Mouse (Mus musculus) embryo, embryonic 11 days (tissue): ENCODE results near the gene Osbp2.

Source experiments
- DNase-seq: peaks from one replicate; pipeline ENCODE4 v3.0.0-alpha.2; 2015

The Osbp2 gene

DNA sequence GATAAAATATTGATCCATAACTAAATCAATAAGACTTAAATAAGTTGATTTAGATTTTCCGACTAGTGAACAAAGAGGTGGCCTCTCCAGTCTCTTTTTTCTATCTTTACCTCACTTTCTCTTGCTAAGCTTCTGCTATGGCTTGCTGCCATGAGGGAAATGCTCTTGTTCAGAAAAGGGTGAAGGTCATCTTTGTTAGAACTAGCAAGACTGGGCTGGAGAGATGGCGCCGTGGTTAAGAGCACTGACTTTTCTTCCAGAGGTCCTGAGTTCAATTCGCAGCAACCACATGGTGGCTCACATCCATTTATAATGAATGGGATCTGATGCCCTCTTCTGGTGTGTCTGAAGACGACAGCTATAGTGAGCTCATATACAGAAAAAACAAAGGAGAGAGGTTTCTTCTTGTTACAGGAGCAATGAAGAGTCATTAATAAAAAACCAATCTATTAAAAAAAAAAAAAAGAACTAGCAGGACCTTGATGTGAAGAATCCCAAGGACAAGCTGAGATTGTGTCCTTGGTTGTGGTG lies 167.6 kb downstream of the Osbp2 start:
- DNase-seq, result no peak

DNA sequence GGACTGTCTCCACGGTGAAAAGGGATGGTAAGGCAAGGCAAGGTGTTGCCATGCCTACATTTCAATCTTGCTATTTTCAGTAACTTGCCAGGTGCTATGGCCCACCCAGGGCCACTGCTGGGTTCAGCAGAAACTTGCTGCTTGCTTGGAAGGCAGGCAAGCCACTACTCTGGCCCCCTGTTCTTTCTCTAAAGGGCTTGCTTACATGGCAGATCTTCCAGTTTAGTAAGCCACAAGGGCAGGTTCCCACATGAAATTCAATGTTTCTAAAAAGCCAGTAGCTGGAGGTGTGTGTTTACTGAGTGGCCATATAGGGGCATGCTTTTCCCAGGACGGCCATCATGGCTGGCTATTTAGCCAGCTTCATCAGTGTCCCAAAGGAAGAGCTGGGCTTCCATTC lies 172.0 kb downstream of the Osbp2 start:
- no peak for DNase-seq

DNA sequence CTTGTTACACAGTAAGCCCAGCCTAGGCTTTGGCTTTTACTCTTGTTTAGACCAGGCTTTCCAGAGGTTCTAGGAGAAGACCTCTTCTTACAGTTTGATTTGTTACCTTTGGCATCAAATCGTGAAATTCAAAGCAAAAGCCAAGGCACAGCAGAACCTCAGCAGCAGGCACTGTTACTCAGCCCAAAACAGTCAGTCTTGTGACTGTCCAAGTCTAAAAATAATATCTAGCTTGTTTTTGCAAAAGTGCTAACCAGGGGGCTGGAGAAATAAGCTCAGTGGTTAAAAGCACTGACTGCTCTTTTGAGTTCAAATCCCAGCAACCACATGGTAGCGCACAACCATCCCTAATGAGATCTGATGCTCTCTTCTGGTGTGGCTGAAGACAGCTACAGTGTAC lies 176.8 kb downstream of the Osbp2 start:
- no peak for DNase-seq

DNA sequence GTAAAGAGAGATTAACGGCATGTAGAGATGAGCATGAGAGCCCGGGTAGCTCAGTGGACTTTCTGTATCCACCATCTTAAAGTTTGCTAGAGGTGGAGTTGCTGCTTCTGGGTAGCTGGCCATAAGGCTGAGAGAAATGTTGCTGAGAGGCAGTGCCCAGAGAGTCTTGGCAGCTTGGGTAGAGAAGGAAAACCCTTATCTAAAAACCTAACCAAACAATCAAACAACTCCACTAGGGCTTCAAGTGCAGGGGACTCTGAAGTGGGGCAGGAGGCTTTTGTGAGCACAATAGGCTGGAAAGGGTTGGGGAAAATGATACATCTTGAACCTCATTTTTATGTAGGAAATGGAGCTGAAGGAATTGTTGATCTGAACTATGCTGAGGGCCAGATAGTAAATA lies 177.4 kb downstream of the Osbp2 start:
- DNase-seq, result no peak

DNA sequence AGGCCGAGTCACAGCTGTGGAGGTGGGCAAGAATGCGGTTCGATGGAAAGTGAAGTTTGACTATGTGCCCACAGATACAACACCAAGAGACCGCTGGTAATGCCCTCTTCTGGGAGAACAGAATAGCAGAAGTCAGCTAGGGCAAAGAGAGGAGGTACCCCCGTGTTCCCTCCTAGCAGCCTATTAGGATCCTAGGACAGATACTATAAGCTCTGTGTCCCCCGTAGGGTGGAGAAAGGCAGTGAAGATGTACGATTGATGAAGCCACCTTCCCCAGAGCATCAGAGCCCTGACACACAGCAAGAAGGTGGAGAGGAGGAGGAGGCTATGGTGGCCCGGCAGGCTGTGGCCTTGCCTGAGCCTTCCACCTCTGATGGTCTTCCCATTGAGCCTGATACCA lies 178.3 kb downstream of the Osbp2 start:
- no peak for DNase-seq

DNA sequence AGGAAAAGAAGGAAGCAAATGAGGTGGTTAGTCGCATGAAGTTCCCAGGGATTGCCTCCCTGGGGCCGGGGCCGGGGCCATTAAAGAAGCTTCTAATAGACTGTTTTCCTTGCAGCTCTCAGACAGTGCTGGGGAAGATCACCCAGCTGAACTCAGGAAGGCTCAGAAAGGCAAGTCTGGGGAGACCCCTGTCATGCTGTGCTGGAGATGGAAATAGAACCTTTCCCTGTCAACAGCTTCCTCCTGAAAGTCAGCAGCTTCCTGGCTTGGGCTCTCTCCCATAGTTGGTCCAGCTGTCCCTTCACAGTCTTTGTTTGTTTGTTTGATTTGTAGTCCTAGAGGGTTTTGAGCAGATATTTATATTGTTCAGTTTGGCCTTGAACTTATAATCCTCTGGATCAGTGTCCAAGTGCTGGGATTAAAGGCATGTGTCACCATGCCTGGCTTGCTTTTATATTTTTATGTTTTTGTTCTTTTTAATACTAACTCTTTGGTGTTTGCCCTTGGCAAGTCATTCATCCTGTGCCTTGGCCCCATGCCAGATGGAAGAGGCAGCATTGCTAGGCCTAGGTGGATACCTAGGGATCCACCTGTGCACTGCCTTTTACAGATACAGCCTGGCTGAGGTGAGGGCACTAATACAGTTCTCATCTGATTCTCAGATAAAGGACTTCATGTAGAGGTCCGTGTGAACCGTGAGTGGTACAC lies 178.8 kb downstream of the Osbp2 start:
- DNase-seq, result no peak

DNA sequence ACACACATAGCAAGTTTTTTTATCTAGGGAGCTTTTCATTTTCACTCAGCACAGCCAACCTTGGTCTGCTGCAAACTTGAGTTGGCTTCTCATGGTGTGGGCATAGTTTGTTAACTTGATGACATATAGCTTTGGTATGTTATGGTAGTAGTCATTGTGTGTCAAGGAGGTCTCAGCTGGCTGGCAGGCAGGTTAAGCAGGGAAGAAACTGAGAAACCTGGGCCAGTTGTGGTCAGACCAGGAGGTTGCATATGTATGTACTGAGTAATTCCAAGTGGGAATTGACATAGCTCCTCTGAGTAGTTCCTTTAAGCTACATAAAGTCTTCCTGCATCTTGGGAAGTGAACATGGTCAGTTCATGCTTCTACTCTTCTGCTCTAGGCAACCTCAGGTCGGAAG lies 179.5 kb downstream of the Osbp2 start:
- DNase-seq, result no peak

DNA sequence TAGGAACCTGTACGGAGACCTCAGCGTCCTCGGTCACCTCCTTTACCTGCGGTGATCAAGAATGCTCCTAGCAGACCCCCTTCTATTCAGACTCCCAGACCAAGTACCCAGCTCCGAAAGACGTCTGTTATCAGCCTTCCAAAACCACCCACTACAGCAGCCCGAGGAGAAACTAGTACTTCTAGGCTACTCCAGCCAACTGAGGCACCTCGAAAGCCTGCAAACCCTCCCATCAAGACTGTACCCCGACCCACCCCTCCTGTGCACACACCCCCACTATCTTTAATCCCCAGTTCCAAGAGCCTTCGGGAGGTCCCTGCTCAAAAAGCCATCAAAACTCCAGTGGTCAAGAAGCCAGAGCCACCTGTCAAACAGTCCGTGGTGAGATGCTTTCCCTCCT lies 180.0 kb downstream of the Osbp2 start:
- DNase-seq, result no peak

DNA sequence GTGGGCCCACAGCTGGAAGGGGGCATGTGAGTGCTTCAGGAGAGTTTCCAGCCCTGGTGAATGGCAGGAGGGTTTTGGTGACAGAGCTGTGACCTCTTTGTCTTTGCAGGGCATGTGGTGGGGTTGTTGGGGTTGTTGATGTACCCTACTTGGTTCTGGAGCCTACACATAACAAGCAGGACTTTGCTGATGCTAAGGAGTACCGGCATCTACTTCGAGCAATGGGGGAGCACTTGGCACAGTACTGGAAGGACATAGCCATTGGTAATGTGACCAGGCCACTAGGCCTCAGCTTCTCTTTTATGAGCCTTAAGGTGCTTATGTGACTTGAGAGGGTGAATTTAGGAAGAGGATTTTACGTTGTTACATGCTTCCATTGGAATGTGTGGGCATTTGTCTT lies 183.9 kb downstream of the Osbp2 start:
- DNase-seq, result no peak

DNA sequence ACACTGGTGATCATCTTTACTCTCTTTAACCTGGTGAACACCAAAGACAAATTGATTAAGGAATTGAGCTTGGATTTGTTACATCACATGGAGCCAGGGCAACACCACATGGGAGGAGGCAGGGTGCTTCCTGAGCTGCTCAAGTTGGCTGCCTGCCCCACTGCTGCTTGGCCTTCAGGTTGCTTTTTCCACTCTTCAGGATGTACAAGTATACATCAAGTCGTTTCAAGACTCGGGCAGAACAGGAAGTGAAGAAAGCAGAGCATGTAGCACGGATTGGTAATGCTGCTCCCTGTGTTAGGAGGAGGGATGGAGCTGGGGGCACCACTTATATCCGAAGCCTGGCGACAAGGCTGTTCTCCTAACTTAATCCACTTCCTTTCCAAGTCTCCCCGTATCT lies 186.5 kb downstream of the Osbp2 start:
- DNase-seq, result no peak

DNA sequence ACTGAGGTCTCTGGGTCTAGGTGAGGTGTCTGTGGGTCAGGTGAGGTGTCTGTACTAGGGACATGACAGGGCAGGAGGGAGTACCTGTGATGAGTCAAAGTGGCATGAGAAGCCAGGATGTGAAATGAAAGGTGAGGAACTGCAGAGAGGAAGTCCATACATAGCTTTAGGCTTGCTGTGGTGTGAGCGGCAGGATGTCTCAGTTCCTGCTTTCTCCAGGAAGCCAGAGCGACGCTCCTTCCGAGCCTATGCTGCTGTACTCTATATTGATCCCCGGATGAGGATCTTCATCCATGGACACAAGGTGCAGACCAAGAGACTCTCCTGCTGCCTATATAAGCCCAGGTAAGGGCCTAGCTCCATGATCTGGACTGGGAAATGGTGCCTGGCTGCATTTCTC lies 187.3 kb downstream of the Osbp2 start:
- no peak for DNase-seq

DNA sequence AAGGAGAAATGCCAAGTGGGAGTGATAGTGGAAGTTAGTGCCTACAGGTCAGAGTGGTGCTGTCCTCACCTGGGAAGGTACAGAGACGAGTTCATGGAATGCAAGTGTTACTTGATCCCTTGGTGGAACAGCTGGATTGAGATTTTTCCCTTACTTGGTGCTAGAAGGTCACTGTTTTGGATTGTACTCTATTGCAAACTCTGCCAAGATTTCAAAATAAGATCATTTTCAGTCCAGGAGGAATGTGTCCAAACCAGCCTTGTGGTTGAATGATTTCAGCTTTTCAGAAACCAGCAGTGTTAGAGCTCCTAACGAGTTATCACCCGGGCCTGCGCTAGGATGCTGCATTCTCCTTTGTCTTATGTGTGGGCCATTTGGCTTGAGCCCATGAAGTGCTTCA lies 189.2 kb downstream of the Osbp2 start:
- no peak for DNase-seq

DNA sequence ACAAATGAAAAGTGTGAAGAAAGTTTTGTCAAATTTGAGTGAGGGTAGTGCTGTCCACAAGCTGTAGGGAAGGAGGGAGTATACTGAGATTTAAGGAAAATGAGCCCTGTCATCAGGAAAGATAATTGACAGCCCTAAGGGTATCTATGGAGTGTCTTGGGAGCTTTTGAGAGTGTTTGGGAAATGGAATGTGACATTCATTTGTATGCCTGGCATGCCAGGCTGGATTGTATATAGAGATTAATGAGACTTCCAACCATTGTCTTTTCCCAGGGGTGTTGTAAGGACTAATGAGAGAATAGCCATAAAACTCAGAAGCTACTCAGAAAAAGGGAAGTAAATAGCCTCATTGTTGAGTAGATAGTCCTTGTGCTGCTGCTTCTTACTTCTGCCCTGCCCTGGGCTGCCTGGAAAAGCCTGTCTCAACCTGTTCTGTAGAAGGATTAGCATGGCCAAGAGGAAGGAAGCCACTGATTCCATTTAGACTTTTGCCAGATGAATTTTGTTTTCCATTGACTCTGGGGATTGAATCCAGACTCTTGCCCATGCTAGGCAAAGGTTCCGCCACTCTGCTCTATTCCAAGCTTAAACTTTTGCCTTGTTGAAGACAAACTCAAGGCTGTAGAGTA lies 192.6 kb downstream of the Osbp2 start:
- no peak for DNase-seq

DNA sequence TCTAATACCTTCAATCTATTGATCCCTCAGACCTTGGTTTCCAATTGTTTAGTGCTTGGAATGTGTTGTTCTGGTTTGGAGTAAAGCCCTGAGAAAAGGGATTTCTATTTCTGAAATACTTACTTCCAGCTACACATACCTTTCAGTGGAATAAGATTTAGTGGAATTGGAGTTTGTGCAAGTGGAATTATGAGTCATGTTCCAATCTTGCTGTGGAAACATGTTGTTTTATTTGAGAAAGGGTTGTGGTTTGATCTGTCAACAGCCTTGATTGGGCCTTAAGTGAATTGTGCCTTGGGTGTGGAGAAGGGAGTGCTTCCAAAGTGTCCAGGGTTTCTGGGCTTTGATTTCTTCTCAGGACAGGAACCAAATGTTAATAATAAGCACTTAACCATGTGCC lies 193.9 kb downstream of the Osbp2 start:
- DNase-seq, result no peak

DNA sequence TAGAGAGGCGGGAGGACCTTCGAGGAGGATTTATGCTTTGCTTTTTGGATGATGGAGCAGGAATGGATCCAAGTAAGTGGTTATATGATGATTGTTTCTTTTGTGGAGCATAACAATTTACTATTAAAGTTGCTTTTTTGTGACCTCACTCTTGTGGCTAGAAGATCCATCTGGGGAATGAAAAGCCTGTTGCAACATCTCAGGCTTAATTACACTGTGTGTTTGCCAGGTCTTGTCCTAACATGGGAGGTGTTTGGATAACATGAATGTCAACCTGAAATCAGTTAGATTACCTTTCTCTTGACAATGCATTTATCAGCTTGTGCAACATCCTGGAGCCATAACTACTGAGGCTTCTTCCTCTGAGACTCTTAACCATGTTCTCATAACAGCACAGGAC lies 194.9 kb downstream of the Osbp2 start:
- no peak for DNase-seq

DNA sequence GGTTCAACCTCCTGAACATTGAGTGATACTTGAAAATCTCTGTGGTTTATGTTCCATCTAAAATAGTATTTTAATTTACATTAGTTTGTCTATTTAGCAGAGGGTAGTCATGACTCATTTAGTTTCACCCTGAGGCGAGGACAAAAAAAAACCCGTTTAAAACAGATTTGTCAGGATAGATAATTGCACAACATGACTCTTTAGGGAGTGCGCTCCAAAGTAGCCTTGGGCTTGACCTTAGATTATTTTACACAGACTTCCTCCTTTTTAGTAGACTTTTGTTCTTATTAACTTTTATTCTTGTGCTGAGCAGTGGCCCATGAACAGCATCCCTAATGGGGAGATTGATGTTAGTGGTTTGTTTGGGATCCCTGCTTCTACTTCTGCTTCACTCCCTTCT lies 196.2 kb downstream of the Osbp2 start:
- DNase-seq, result no peak

DNA sequence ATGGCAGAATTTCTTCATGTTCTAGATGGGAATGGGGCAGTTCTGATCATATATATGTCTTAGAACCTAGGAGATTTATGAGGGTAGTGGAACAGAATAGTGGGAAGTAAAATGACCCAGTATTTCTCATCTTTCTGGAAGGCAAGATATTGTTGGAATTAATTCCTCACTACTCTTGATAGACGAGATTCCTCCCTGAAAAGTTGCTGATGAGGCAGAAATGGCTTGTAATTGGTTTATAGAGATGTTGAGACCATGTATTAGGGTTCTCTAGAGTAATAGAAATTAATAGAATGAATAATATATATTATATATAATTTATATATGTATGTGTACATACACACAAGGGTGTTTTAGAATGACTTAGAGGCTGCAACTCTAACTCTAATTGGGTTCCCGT lies 201.7 kb downstream of the Osbp2 start:
- DNase-seq, result no peak
